Mouse (Mus musculus) layer of hippocampus, postnatal 14 days (tissue): ENCODE data around the gene Sec1. TPM values are rescaled to one million over a fixed set of nuclear protein-coding genes. Genes with fewer than 3 reads are reported as not detected.
A peak's percentile ranks its signal among the peaks of the same experiment; 100 is the strongest.

ENCODE experiments used
- DNase-seq, 2 experiments: peaks; one replicate each; pipeline ENCODE4 v3.0.0; 2021 to 2022; ENCODE audit warnings: low spot score in 2 of 2, mixed read lengths in 1 of 2
- total RNA-seq, 2 experiments: library from RNA; stranded (reverse); gene quantifications; 2 replicates each; pipeline ENCODE4 v1.2.3; 2021

The Sec1 gene
- total RNA-seq, 2 experiments from 2014 or later = 0.24 to 0.41 TPM

- DNase-seq = no peak
Measured at GRCm38 (mm10) chr7:45642503-45643255, 51.5 kb downstream of the Sec1 start.

GRCm38 (mm10) chr7:45642083-45642482, 52.1 kb downstream of the Sec1 start:
- no peak for DNase-seq

DNA sequence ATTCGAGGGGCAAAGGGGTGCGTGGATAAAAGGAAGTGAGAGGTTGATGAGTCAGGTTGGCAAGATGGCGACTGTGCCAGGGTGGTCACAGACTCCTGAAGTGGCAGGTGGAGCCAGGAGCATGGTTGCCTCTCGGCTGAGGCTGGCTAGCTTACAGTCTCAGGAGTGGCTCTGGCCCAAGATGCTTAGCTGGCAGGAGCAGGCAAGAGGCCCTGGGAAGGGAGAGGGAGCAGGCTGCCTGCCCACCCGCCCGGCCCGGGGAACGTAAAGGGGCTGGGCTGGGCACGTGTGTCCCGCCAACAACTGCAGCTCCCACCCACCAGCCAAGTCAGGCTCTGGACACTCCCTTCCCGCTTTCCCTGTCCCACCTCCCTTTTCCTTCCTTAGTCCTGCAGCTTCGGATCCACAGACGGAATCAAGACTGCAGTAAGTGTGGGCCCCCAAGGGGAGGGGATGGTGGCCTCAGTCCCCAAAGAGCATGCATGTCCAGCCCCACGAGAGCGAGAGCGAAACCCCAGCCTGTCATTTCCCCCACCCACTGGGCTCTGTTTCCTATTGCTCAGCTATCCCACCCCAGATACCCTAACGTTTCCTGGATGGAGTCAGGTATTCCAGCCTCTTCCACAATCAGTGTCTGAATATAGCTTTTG, 52.7 kb downstream of the Sec1 start:
- no peak for DNase-seq

GRCm38 (mm10) chr7:45640191-45640957, 53.8 kb downstream of the Sec1 start:
- no peak for DNase-seq

- no peak for DNase-seq
Measured at GRCm38 (mm10) chr7:45639561-45640027, 54.6 kb downstream of the Sec1 start, which contains the start of gene Mamstr. Gene Mamstr, plus strand, starts transcription at chr7:45639977.

GRCm38 (mm10) chr7:45638623-45639401, 55.4 kb downstream of the Sec1 start:
- DNase-seq = peak; percentile 90 to 97

DNA sequence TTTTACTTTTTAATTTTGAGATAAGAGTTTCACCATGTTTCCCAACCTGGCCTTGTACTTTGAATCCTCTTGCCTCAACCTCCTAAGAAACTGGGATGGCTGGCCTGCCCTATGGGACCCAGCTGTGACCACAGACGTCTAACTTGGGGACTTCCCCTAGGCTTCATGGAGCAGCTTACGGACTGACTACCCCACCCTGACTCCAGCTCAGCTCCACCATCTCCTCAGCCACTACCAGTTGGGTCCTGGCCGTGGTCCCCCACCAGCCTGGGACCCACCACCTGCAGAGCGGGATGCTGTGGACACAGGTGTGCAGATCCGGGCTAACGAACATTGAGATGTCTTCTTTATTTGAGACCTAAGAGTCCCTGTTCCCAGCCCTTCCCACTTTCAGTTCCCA, 56.5 kb downstream of the Sec1 start:
- no peak for DNase-seq

DNA sequence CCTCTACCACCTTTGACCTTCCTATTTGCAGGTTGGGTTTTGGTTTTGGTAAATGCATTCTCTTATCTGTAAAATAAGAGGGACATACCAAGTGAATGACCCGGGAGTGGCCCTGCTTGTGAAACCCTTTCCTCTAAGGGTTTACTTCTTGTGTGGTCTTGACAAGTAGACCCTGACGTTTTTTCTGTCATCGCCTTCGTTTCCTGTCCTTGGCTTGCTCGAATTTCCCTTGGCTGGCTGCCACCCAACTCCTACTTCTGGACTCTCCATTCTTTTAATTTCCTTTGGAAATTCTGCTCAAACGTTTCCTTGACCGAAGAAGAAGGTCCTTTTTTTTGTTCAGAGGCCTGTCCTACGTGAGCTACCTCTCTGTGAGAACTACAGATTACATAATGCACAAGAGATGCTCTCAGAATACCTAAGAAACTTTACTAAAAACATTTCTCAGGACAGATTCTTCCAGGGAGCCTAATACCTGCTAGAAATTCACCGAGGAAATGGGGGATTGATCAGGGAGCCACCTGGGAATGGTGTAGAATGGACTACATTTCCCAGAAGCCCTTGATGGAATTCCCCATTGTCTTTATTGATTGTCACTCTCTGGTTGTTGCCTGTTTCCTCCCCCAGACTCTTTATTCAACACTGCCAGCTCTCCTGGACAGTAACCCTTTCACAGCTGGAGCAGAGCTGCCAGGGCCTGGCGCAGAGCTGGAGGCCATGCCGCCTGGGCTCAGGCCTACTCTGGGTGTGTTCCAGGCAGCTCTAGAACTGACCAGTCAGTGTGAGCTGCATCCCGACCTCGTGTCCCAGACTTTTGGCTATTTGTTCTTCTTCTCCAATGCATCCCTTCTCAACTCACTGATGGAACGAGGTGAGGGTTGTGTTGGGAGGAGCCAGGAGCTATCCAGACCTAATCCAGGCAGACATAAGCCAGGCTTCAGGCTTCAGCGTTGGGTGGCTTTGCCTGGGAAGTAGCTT, 58.2 kb downstream of the Sec1 start:
- no peak for DNase-seq

GRCm38 (mm10) chr7:45634946-45635681, 59.1 kb downstream of the Sec1 start:
- DNase-seq = no peak

DNA sequence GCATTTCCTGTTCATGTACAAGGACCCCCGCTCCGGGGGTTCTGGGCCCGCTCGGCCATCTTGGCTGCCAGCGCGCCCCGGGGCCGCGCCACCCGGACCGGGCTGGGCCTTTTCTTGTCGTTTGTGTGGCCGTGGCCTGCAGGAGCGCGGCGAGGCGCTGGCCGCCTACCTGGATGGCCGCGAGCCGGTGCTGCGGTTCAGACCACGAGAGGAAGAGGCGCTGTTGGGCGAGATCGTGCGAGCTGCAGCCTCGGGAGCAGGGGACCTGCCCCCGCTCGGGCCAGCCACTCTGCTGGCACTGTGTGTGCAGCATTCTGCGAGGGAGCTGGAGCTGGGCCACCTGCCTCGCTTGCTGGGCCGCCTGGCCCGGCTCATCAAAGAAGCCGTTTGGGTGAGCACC, 61.7 kb downstream of the Sec1 start:
- DNase-seq = no peak

DNA sequence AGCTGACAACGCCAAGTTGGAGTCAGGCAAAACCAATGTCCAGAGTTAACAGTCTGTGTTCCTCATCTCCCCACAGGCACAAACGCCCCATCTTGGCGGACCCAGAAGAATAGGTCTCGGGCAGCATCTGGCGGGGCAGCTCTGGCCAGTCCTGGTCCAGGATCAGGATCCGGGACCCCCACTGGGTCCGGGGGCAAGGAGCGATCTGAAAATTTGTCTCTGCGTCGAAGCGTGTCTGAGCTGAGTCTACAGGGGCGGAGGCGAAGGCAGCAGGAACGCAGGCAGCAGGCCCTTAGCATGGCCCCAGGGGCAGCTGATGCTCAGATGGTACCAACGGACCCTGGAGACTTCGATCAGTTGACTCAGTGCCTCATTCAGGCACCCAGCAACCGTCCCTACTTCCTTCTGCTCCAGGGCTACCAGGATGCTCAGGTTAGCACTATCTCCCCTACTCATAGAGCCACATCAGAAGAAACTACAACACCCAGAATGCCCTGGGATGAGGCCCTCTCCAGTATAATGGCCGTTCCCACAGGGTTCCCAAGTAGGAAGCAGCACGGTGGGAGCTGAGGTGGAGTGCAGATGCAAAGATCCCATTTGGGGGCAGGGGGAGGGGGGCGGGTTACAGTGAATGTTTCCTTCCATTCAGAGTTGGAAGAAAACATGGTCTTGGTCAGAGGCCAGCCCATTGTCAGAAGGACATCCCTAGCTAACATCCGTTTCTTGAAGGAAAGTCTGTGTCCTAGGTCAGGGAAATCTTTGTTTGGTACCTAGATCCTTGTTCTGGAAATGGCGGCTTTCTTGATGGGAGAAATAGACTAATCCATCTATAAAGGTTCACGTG, 63.9 kb downstream of the Sec1 start:
- no peak for DNase-seq

- peak; percentile 78 for DNase-seq
Measured at GRCm38 (mm10) chr7:45628364-45629294, 65.6 kb downstream of the Sec1 start.

Other genes starting within 250 kb of the Sec1 start
- 100 to 1,000 TPM; 300 to 331 TPM for gene Ftl1, start 234.5 kb downstream of the Sec1 start, total RNA-seq
- gene Bax, start 227.5 kb downstream of the Sec1 start, total RNA-seq = 10 to 100 TPM; 90.2 to 90.6 TPM
- not detected for gene Tulp2, start 212.5 kb downstream of the Sec1 start, total RNA-seq
- under 1 TPM; 0.57 to 0.62 TPM for gene Gm45808, start 207.6 kb downstream of the Sec1 start, total RNA-seq
- 1 to 10 TPM; 2.8 TPM for gene Dhdh, start 205.6 kb downstream of the Sec1 start, total RNA-seq
- 100 to 1,000 TPM in 1 of 2 experiments, 10 to 100 TPM in 1; 97.1 to 109 TPM for gene Nucb1, start 184.0 kb downstream of the Sec1 start, total RNA-seq
- gene Ppp1r15a, start 168.1 kb downstream of the Sec1 start, total RNA-seq = 10 to 100 TPM; 27.8 to 29.5 TPM
- 1 to 10 TPM in 1 of 2 experiments, under 1 TPM in 1; 0.83 to 1.5 TPM for gene Plekha4, start 168.1 kb downstream of the Sec1 start, total RNA-seq
- not detected for gene Hsd17b14, start 139.5 kb downstream of the Sec1 start, total RNA-seq
- gene Bcat2, start 124.2 kb downstream of the Sec1 start, total RNA-seq = 10 to 100 TPM; 21.4 to 27.2 TPM
- not detected for gene Fgf21, start 78.9 kb downstream of the Sec1 start, total RNA-seq
- not detected for gene Fut1, start 77.1 kb downstream of the Sec1 start, total RNA-seq
- gene Izumo1, start 72.6 kb downstream of the Sec1 start, total RNA-seq = under 1 TPM in 1 of 2 experiments, not detected in 1; 0.23 TPM
- 10 to 100 TPM in 1 of 2 experiments, 1 to 10 TPM in 1; 9.3 to 10.3 TPM for gene Rasip1, start 66.9 kb downstream of the Sec1 start, total RNA-seq
- gene Mamstr, start 54.4 kb downstream of the Sec1 start, total RNA-seq = 1 to 10 TPM; 1.7 to 1.8 TPM
- under 1 TPM; 0.30 to 0.67 TPM for gene Fut2, start 28.0 kb downstream of the Sec1 start, total RNA-seq
- under 1 TPM; 0.67 to 0.94 TPM for gene Ntn5, start 10.4 kb downstream of the Sec1 start, total RNA-seq
- 100 to 1,000 TPM; 110 to 123 TPM for gene Car11, start 5.4 kb upstream of the Sec1 start, total RNA-seq
- 10 to 100 TPM; 49.7 to 59.1 TPM for gene Dbp, start 10.7 kb upstream of the Sec1 start, total RNA-seq
- gene Rpl18, start 21.1 kb upstream of the Sec1 start, total RNA-seq = 100 to 1,000 TPM; 423 to 452 TPM
- gene Sphk2, start 23.6 kb upstream of the Sec1 start, total RNA-seq = 10 to 100 TPM; 30.5 to 31.4 TPM
- gene Fam83e, start 26.8 kb upstream of the Sec1 start, total RNA-seq = under 1 TPM; 0.48 to 0.60 TPM
- gene Spaca4, start 31.4 kb upstream of the Sec1 start, total RNA-seq = not detected
- 100 to 1,000 TPM; 290 to 306 TPM for gene Lmtk3, start 89.3 kb upstream of the Sec1 start, total RNA-seq
- 10 to 100 TPM in 1 of 2 experiments, 1 to 10 TPM in 1; 8.7 to 12.0 TPM for gene Sult2b1, start 90.3 kb upstream of the Sec1 start, total RNA-seq
- gene Cyth2, start 120.2 kb upstream of the Sec1 start, total RNA-seq = 100 to 1,000 TPM; 174 to 179 TPM
- gene Kcnj14, start 130.4 kb upstream of the Sec1 start, total RNA-seq = 1 to 10 TPM; 1.6 to 2.1 TPM
- 10 to 100 TPM; 21.2 to 21.9 TPM for gene Grwd1, start 136.5 kb upstream of the Sec1 start, total RNA-seq
- 10 to 100 TPM; 87.5 to 91.6 TPM for gene Kdelr1, start 178.4 kb upstream of the Sec1 start, total RNA-seq
- gene Grin2d, start 184.0 kb upstream of the Sec1 start, total RNA-seq = 10 to 100 TPM; 19.7 to 20.4 TPM
- not detected for gene Syngr4, start 202.3 kb upstream of the Sec1 start, total RNA-seq
- gene Tmem143, start 202.5 kb upstream of the Sec1 start, total RNA-seq = 10 to 100 TPM; 20.8 to 25.6 TPM
- gene Emp3, start 227.0 kb upstream of the Sec1 start, total RNA-seq = 1 to 10 TPM; 1.8 to 2.6 TPM
- 1 to 10 TPM; 2.1 to 6.2 TPM for gene Ccdc114, start 229.7 kb upstream of the Sec1 start, total RNA-seq